Mouse (Mus musculus) duodenum, adult 2 months (tissue): ENCODE data around the gene Zfhx2. TPM values are rescaled to one million over a fixed set of nuclear protein-coding genes. Genes with fewer than 3 reads are reported as not detected.

Experiments used
- polyA plus RNA-seq: library from polyadenylated mRNA; depleted of rRNA; stranded (reverse); fragments of >200 nt; gene quantifications from 2 replicates; pipeline ENCODE4 v1.2.3, GENCODE M21; 2012; ENCODE audit warnings: low replicate concordance; rRNA removed

Zfhx2 gene
- 1.5 and 2.4 TPM in 2 replicates for polyA plus RNA-seq

GRCm38 (mm10) chr14:55092011-55092577 is at the start of gene Zfhx2:
TSS of gene Zfhx2 (minus strand) at chr14:55092324.

GRCm38 (mm10) chr14:55116425-55117200 is 24.5 kb upstream of the Zfhx2 start, which contains the start of gene Jph4:
TSS of gene Jph4 (minus strand) at chr14:55116935.

GRCm38 (mm10) chr14:55105836-55106809 is 14.0 kb upstream of the Zfhx2 start, which contains the start of gene Ap1g2:
TSS of gene Ap1g2 (minus strand) at chr14:55106593.

GRCm38 (mm10) chr14:55094704-55095231 is 2.6 kb upstream of the Zfhx2 start, which contains the start of gene Thtpa:
TSS of gene Thtpa (plus strand) at chr14:55094784.

GRCm38 (mm10) chr14:55014991-55015766 is 76.9 kb downstream of the Zfhx2 start, which contains the start of gene Ngdn:
TSS of gene Ngdn (plus strand) at chr14:55015454.

Other genes starting within 250 kb of the Zfhx2 start
- gene Homez, start 221.4 kb downstream of the Zfhx2 start, polyA plus RNA-seq = 1.5 and 2.0 TPM in 2 replicates
- 15.5 and 18.2 TPM in 2 replicates for gene Ppp1r3e, start 214.8 kb downstream of the Zfhx2 start, polyA plus RNA-seq
- gene Bcl2l2, start 208.9 kb downstream of the Zfhx2 start, polyA plus RNA-seq = 31.3 and 48.5 TPM in 2 replicates
- gene Gm20521, start 208.9 kb downstream of the Zfhx2 start, polyA plus RNA-seq = 10.4 and 10.8 TPM in 2 replicates
- gene Pabpn1, start 199.8 kb downstream of the Zfhx2 start, polyA plus RNA-seq = 34.7 and 37.9 TPM in 2 replicates
- 16.9 and 36.0 TPM in 2 replicates for gene Slc22a17, start 179.2 kb downstream of the Zfhx2 start, polyA plus RNA-seq
- gene Efs, start 166.2 kb downstream of the Zfhx2 start, polyA plus RNA-seq = 4.4 and 8.0 TPM in 2 replicates
- gene Il25, start 159.6 kb downstream of the Zfhx2 start, polyA plus RNA-seq = 0.92 TPM in 1 of 2 replicates, not detected in the other
- gene Cmtm5, start 156.1 kb downstream of the Zfhx2 start, polyA plus RNA-seq = 0.79 and 1.8 TPM in 2 replicates
- gene Myh6, start 125.4 kb downstream of the Zfhx2 start, polyA plus RNA-seq = 0.64 TPM in 1 of 2 replicates, not detected in the other
- gene Gm17428, start 115.4 kb downstream of the Zfhx2 start, polyA plus RNA-seq = not detected in 2 replicates
- 0.02 and 0.13 TPM in 2 replicates for gene Myh7, start 97.7 kb downstream of the Zfhx2 start, polyA plus RNA-seq
- gene Ngdn, start 76.9 kb downstream of the Zfhx2 start, polyA plus RNA-seq = 3.6 and 3.8 TPM in 2 replicates
- 4.0 and 4.6 TPM in 2 replicates for gene Thtpa, start 2.5 kb upstream of the Zfhx2 start, polyA plus RNA-seq
- gene Ap1g2, start 14.3 kb upstream of the Zfhx2 start, polyA plus RNA-seq = 83.8 and 83.9 TPM in 2 replicates
- 0.69 and 0.84 TPM in 2 replicates for gene Jph4, start 24.6 kb upstream of the Zfhx2 start, polyA plus RNA-seq
- not detected in 2 replicates for gene Dhrs2, start 129.7 kb upstream of the Zfhx2 start, polyA plus RNA-seq